Mouse (Mus musculus) Patski (cell line): ENCODE data around the gene Bst1. TPM values are rescaled to one million over a fixed set of nuclear protein-coding genes. Genes with fewer than 3 reads are reported as not detected.
A peak's percentile ranks its signal among the peaks of the same experiment; 100 is the strongest.

ENCODE experiments used
- ATAC-seq: fragments of 100-300 bp; one replicate; pipeline ENCODE4 v1.8.0; 2021
- CTCF ChIA-PET: fragments of 350-600 bp; sonication (Branson Sonifier 250); formaldehyde crosslinking; loops from one replicate; lab custom pipeline; 2022; ENCODE audit warnings: inconsistent platforms; lab: Charles Lee
- POLR2A ChIA-PET: fragments of 350-600 bp; sonication (Branson Sonifier 250); formaldehyde crosslinking; loops from one replicate; lab custom pipeline; 2022; ENCODE audit warnings: antibody characterized with exemption, inconsistent platforms; lab: Charles Lee
- DNase-seq: peaks from one replicate; pipeline ENCODE4 v3.0.0-alpha.2; 2011; ENCODE audit warnings: low read depth, low spot score
- H3K27me3 ChIP-seq: fragments of 371-371 bp; one replicate; pipeline ENCODE4 v1.5.1; 2021
- CTCF ChIP-seq: fragments of 100-300 bp; IDR thresholded peaks from one replicate; pipeline ENCODE4 v1.5.1; 2021
- in situ Hi-C: fragments of 300-500 bp; cut with MboI; formaldehyde crosslinking; loops from 3 replicates; pipeline ENCODE4 v1.11.1; 2018; ENCODE audit warnings: low pct_unique_long_range_greater_than_20kb, mixed read lengths
- polyA plus RNA-seq: library from polyadenylated mRNA; unstranded; gene quantifications from one replicate; pipeline ENCODE4 v1.2.3, GENCODE M21; 2021

Gene Bst1
- polyA plus RNA-seq, 1 experiment from 2014 or later: 864 TPM

- in situ Hi-C loops: no loop called here
- no peak for TF ChIP-seq CTCF
- H3K27me3 ChIP-seq: no peaks in the 10 kb centered on the region
- DNase-seq (no peak), ATAC-seq (no peak)
- POLR2A ChIA-PET: interaction anchor here (1.2 kb wide), 1 partner anchor 20 kb away, joined by 6 read pairs; no protein-coding TSS in a partner anchor
- CTCF ChIA-PET: interaction anchor here (0.8 to 1.7 kb wide), 5 partner anchors 11 to 122 kb away, joined by 3 to 4 read pairs (median 3); no protein-coding TSS in a partner anchor
Measured at GRCm38 (mm10) chr5:43786607-43787006, 32.1 kb upstream of the Bst1 start.

- no peak for TF ChIP-seq CTCF
Measured at GRCm38 (mm10) chr5:43787976-43788752, 30.5 kb upstream of the Bst1 start.

GRCm38 (mm10) chr5:43792354-43792753 is 26.3 kb upstream of the Bst1 start:
- no peak for ATAC-seq
- DNase-seq: no peak
- H3K27me3 ChIP-seq: no peaks in the 10 kb centered on the region
- ChIA-PET POLR2A (interaction anchor here (0.6 to 1.4 kb wide), 2 partner anchors 10 to 12 kb away, joined by 4 to 6 read pairs; no protein-coding TSS in a partner anchor), CTCF (interaction anchor here (1.0 kb wide), 1 partner anchor 14 kb away, joined by 3 read pairs; no protein-coding TSS in a partner anchor)
- no peak for TF ChIP-seq CTCF
- in situ Hi-C loops: no loop called here

More at GRCm38 (mm10) chr5:43787976-43788752, 30.5 kb upstream of the Bst1 start:
- DNase-seq (no peak), ATAC-seq (peak; percentile 75)
- in situ Hi-C loops: no loop called here
- CTCF ChIA-PET: interaction anchor here (1.0 to 1.7 kb wide), 3 partner anchors 12 to 40 kb away, joined by 3 to 4 read pairs (median 3); no protein-coding TSS in a partner anchor
- H3K27me3 ChIP-seq: no peaks in the 10 kb centered on the region
- POLR2A ChIA-PET: no interaction called here

GRCm38 (mm10) chr5:43799530-43799929 is 19.2 kb upstream of the Bst1 start:
- ATAC-seq: no peak
- no peaks in the 10 kb centered on the region for H3K27me3 ChIP-seq
- ChIA-PET POLR2A (interaction anchor here (0.6 to 1.0 kb wide), 2 partner anchors 9 to 20 kb away, joined by 3 to 4 read pairs; no protein-coding TSS in a partner anchor), CTCF (interaction anchor here (0.6 to 4.5 kb wide), 3 partner anchors 13 to 17 kb away, joined by 3 to 20 read pairs (median 5); no protein-coding TSS in a partner anchor)
- in situ Hi-C loops: no loop called here
- DNase-seq: no peak
- TF ChIP-seq CTCF: no peak

GRCm38 (mm10) chr5:43800700-43801099 is 18.0 kb upstream of the Bst1 start:
- in situ Hi-C loops: no loop called here
- ChIA-PET POLR2A (no interaction called here), CTCF (interaction anchor here (0.9 to 4.5 kb wide), 5 partner anchors 12 to 37 kb away, joined by 3 to 20 read pairs (median 4); no protein-coding TSS in a partner anchor)
- no peaks in the 10 kb centered on the region for H3K27me3 ChIP-seq
- no peak for ATAC-seq
- TF ChIP-seq CTCF: no peak
- no peak for DNase-seq

GRCm38 (mm10) chr5:43801253-43801652 is 17.4 kb upstream of the Bst1 start:
- ChIA-PET POLR2A (no interaction called here), CTCF (interaction anchor here (1.0 to 4.5 kb wide), 5 partner anchors 12 to 36 kb away, joined by 3 to 20 read pairs (median 4); no protein-coding TSS in a partner anchor)
- DNase-seq: no peak

GRCm38 (mm10) chr5:43801798-43802197 is 16.9 kb upstream of the Bst1 start:
- H3K27me3 ChIP-seq: no peaks in the 10 kb centered on the region
- no peak for DNase-seq
- TF ChIP-seq CTCF: no peak
- in situ Hi-C loops: no loop called here
- POLR2A ChIA-PET: no interaction called here
- CTCF ChIA-PET: interaction anchor here (1.7 to 4.5 kb wide), 2 partner anchors 11 to 28 kb away, joined by 3 to 20 read pairs; no protein-coding TSS in a partner anchor
- ATAC-seq: no peak

More at GRCm38 (mm10) chr5:43801253-43801652, 17.4 kb upstream of the Bst1 start:
- no peaks in the 10 kb centered on the region for H3K27me3 ChIP-seq
- in situ Hi-C loops: no loop called here
- no peak for TF ChIP-seq CTCF
- ATAC-seq: no peak

GRCm38 (mm10) chr5:43805401-43805800 is 13.3 kb upstream of the Bst1 start:
- ChIA-PET CTCF (interaction anchor here (1.9 kb wide), 1 partner anchor 11 kb away, joined by 5 read pairs; no protein-coding TSS in a partner anchor), POLR2A (interaction anchor here (1.1 to 1.5 kb wide), 2 partner anchors 15 to 19 kb away, joined by 3 to 6 read pairs; no protein-coding TSS in a partner anchor)
- ATAC-seq: no peak
- H3K27me3 ChIP-seq: no peaks in the 10 kb centered on the region
- in situ Hi-C loops: no loop called here
- no peak for TF ChIP-seq CTCF
- no peak for DNase-seq

- TF ChIP-seq CTCF: no peak
- POLR2A ChIA-PET: interaction anchor here (0.8 to 1.5 kb wide), 2 partner anchors 13 to 20 kb away, joined by 4 to 6 read pairs; no protein-coding TSS in a partner anchor
- DNase-seq (no peak), ATAC-seq (no peak)
- in situ Hi-C loops: no loop called here
- CTCF ChIA-PET: interaction anchor here (0.9 kb wide), 1 partner anchor 14 kb away, joined by 3 read pairs; no protein-coding TSS in a partner anchor
- no peaks in the 10 kb centered on the region for H3K27me3 ChIP-seq
Measured at GRCm38 (mm10) chr5:43806340-43806739, 12.3 kb upstream of the Bst1 start.

- no peak for DNase-seq
- ATAC-seq: no peak
- in situ Hi-C loops: no loop called here
- ChIA-PET POLR2A (interaction anchor here (0.8 to 1.5 kb wide), 2 partner anchors 13 to 20 kb away, joined by 4 to 6 read pairs; no protein-coding TSS in a partner anchor), CTCF (interaction anchor here (0.9 kb wide), 1 partner anchor 15 kb away, joined by 3 read pairs; no protein-coding TSS in a partner anchor)
- TF ChIP-seq CTCF: no peak
- H3K27me3 ChIP-seq: no peaks in the 10 kb centered on the region
Measured at GRCm38 (mm10) chr5:43806914-43807313, 11.8 kb upstream of the Bst1 start.
